Mouse (Mus musculus) CH12F3 (cell line): ENCODE measurements around the gene Mrpl2.

Source experiments
- in situ Hi-C: fragments of 300-500 bp; cut with MboI; formaldehyde crosslinking; loops from 2 replicates; pipeline ENCODE4 v1.14.3; 2020; ENCODE audit warnings: low sequenced_read_pairs

Gene Mrpl2

GRCm38 (mm10) chr17:46661981-46662380, 16.0 kb downstream of the Mrpl2 start:
- in situ Hi-C loops = no loop called here

GRCm38 (mm10) chr17:46662730-46663129, 16.7 kb downstream of the Mrpl2 start:
- in situ Hi-C loops = no loop called here

GRCm38 (mm10) chr17:46667712-46668111, 21.7 kb downstream of the Mrpl2 start:
- in situ Hi-C loops = no loop called here

- in situ Hi-C loops = no loop called here
Observed at GRCm38 (mm10) chr17:46669911-46670310, 23.9 kb downstream of the Mrpl2 start.

GRCm38 (mm10) chr17:46673850-46674529, 28.0 kb downstream of the Mrpl2 start, which contains the start of gene Rrp36:
Gene Rrp36 (minus strand): TSS chr17:46674352.
- in situ Hi-C loops = no loop called here

GRCm38 (mm10) chr17:46674530-46675283, 28.7 kb downstream of the Mrpl2 start:
- in situ Hi-C loops = no loop called here

- in situ Hi-C loops = no loop called here
Observed at GRCm38 (mm10) chr17:46678416-46678815, 32.4 kb downstream of the Mrpl2 start, which contains the start of gene Mea1. Gene Mea1 (plus strand): TSS chr17:46678793.

- in situ Hi-C loops = no loop called here
Observed at GRCm38 (mm10) chr17:46678911-46679310, 32.9 kb downstream of the Mrpl2 start.

- in situ Hi-C loops = no loop called here
Observed at GRCm38 (mm10) chr17:46679843-46680759, 34.1 kb downstream of the Mrpl2 start.

GRCm38 (mm10) chr17:46680760-46681373, 34.8 kb downstream of the Mrpl2 start, which contains the start of gene Klhdc3:
Gene Klhdc3 (minus strand): TSS chr17:46680914.
- in situ Hi-C loops = no loop called here

GRCm38 (mm10) chr17:46681466-46682118, 35.6 kb downstream of the Mrpl2 start:
- in situ Hi-C loops = no loop called here

- in situ Hi-C loops = no loop called here
Observed at GRCm38 (mm10) chr17:46682654-46683389, 36.8 kb downstream of the Mrpl2 start.

GRCm38 (mm10) chr17:46685913-46686312, 39.9 kb downstream of the Mrpl2 start:
- in situ Hi-C loops = no loop called here

GRCm38 (mm10) chr17:46690665-46691064, 44.6 kb downstream of the Mrpl2 start:
- in situ Hi-C loops = no loop called here

GRCm38 (mm10) chr17:46691390-46691789, 45.4 kb downstream of the Mrpl2 start:
- in situ Hi-C loops = no loop called here

- in situ Hi-C loops = no loop called here
Observed at GRCm38 (mm10) chr17:46694517-46695063, 48.6 kb downstream of the Mrpl2 start.

- in situ Hi-C loops = no loop called here
Observed at GRCm38 (mm10) chr17:46698515-46698914, 52.5 kb downstream of the Mrpl2 start.

- in situ Hi-C loops = no loop called here
Observed at GRCm38 (mm10) chr17:46699245-46699644, 53.2 kb downstream of the Mrpl2 start.
